Mouse (Mus musculus) splenic B cell, adult 2 months (primary cell): ENCODE measurements around the gene Tmem41b.
"Not testable (repeated sequence)": the region's sequence is repeated elsewhere in the genome, so short reads cannot be mapped to it uniquely, and the experiment has no call there.

Experiments
- DNase-seq: peaks from one replicate; pipeline ENCODE4 v3.0.0-alpha.2; 2011; ENCODE audit warnings: low read depth, low spot score
- H3K27me3 ChIP-seq: 2 replicates; pipeline ENCODE4 v1.6.1; 2012; ENCODE audit warnings: mild to moderate bottlenecking, low read length, moderate library complexity, mixed read lengths; ENCODE audit not compliant: control insufficient read depth, poor library complexity, insufficient read depth, severe bottlenecking
- H3K36me3 ChIP-seq: 2 replicates; pipeline ENCODE4 v1.6.1; 2012; ENCODE audit warnings: mild to moderate bottlenecking, low read length, moderate library complexity, mixed read lengths; ENCODE audit not compliant: control insufficient read depth, poor library complexity, insufficient read depth, severe bottlenecking

The Tmem41b gene

DNA sequence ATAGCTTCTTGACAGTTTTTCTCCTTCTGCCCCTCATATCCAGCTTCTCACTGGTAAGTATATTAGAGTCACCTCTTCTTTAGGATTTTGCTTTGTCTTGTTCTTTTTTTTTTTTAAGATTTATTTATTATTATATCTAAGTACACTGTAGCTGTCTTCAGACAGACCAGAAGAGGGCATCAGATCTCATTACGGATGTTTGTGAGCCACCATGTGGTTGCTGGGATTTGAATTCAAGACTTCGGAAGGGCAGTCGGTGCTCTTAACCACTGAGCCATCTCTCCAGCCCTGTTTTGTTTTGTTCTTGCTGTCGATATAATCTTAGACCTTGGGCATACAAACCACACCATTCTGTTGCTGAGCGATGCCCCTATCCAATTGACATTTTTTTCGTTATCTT, at the start of gene Tmem41b:
Gene Tmem41b (minus strand): TSS at position 155 of the 400 bp plus-strand sequence.
- DNase-seq = peak; percentile 53
- H3K36me3 ChIP-seq, H3K27me3 ChIP-seq: not testable (repeated sequence)

DNA sequence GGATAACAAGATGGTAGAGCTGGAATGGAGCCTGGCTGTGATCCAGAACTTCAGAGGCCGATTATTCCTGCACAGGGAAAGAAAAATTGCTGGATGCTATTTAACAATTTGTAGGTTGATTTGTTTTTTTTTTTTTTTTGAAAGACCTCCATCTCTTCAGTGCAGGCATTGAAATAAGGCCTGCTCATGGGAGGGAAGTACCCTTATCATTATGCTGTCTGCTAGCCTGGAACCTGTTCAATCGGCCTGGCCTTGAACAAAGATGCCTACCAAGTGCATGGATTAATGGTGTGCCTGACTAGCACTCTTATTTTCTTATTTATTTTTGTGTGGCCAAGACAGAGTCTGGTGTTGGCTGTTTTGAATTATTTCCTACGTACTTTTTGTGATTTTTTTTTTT, 43.6 kb upstream of the Tmem41b start:
- no peak for DNase-seq
- Histone ChIP-seq H3K36me3 (peaks cover 11% of the 10 kb centered on the region), H3K27me3 (no peaks in the 10 kb centered on the region)

DNA sequence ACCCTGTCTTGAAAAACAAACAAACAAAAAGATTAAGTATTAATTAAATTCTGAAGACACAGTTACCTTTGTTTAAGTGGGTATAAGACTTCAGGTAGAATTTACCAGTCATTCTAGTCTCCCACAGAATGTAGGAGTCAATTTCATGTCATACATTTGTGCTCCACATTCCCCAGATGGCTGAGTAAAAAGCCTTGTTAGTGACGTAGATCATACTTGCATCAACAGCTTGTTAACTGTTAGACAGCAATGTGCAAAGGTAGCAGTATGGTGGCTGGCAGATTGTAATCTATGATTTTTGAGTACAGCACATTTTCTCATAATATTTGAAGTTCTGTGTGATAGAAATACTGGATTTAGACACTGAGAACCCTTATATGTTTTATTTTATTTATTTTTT, 42.1 kb upstream of the Tmem41b start:
- Histone ChIP-seq H3K27me3 (no peaks in the 10 kb centered on the region), H3K36me3 (peaks cover 10% of the 10 kb centered on the region; the same call in 1 of the 2 replicates)
- DNase-seq = no peak

DNA sequence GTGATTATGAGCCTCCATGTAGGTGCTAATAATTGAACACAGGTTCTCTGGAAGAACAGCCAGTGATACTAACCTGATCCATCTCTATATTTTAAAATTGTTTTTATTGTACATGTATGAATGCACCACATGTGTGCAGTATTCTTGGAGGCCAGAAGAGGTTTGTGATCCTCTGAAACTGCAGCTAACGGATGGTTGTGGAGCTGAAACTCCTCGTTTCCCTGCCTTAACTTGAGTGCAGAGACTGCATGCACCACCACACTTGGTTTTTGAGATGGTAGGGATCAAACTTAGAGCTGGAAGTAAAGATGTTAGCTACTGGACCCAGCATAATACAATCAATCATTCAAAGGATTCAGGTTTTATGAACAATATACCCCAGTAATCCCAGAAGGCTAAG, 39.9 kb upstream of the Tmem41b start:
- DNase-seq = no peak
- H3K36me3 ChIP-seq = peaks cover 3% of the 10 kb centered on the region; the same call in 1 of the 2 replicates
- no peaks in the 10 kb centered on the region for H3K27me3 ChIP-seq

DNA sequence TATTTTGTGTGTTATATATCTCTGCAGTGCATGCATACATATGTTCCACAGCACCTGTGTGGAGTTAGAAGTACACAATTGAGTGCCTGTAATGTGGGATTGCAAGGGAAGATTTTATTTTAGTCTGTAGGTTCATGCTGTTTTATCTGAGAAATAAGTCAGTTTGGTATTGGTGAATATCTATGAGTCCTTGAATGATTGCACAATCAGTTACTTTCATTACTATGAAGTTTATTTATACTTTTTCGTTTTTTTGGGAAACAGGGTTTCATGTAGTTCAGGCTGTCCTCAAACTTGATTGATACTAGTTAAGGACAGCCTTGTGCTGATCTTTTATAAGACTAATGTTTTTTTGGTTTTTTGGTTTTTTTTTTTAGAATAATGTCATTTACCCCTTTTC, 36.8 kb upstream of the Tmem41b start:
- Histone ChIP-seq H3K27me3 (no peaks in the 10 kb centered on the region), H3K36me3 (0 out of 2 replicates have a peak, but pooled peaks cover 2% of the 10 kb centered on the region)
- DNase-seq = no peak

DNA sequence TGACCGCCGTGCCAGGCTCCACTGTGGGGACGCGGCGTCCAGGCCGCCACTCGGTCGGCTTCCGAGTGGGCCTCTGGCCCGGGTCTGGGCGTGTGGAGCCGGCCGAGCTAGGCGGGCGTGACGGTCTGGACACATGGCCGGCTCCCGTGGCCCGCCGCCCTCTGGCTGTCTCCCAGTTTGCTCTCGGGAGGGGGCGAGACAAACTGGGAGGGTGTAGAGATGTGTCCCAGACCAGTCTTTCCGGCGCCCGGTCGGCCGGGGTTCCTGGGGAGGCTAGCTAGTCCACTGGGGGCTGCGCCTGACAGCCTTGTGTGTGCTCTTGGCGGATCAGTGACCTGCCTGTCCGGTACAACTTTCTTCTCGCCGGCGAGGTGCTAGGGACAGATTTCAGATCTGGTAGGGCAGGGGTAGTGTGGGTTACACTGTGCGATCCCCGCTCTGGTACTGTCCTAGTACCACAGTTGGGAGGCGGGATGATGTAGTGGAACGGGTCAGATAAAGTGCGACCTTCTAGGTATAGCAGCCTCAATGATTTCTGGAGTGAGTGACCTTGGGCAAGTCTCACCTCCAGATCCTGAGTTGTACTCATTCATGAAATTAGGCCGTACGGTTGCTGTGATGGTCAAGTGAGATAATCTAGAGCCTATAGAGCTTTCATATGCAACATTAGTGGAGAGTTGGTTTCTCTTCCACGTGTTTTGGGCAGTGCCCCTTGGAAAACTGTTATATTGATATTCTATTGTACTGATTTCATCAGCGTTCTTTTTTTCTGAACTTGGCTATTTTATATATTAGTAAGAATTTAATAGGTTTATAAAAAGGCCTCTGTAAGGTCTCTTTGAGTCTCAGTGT, 32.1 kb upstream of the Tmem41b start:
- Histone ChIP-seq H3K36me3 (no peaks in the 10 kb centered on the region), H3K27me3 (no peaks in the 10 kb centered on the region)
- peak; percentile 35 for DNase-seq

DNA sequence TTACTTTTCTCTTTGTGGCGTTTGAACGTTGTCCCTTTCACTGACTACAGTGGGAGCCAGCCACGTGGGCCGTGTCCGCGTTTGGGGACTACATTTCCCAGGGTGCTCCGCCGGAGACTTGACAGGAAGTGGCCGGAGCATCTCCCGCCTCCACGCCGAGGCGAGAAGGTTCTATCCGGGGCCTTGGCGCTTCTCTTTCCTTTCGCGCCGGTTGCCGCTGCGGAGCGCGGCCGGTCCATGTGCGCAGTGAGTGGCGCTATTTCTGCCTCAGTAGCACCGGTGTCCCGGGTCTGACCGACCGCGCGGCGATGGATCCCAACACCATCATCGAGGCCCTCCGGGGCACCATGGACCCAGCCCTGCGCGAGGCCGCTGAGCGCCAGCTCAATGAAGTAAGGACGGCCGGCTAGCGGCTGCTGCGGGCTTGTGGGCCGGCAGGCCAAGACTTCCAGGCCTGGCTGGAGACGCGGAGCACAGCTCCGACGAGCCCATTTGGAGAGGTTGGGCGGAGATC, 31.4 kb upstream of the Tmem41b start, which contains the start of gene Ipo7:
Gene Ipo7 (plus strand): TSS at position 158 of the 514 bp plus-strand sequence.
- Histone ChIP-seq H3K36me3 (no peaks in the 10 kb centered on the region), H3K27me3 (no peaks in the 10 kb centered on the region)
- peak; percentile 90 for DNase-seq

DNA sequence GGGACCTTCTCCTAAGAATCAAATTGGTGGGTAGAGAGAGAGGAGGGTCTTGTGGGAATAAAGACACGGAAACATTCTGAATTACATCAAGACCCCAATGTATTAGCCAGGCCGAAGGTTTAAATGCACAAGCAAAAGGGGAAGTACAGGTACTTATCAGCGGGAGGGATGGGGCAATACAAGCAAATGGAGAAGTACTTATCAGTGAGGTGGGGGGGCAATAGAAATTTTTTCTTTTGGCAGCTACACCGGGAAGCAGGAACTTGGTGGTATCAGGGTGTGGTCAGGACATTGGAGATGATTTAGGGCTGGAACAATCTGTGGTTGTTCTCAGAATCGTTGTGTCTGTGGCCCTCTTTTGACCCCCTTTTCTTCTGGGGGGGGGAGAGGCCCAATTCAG, 27.5 kb upstream of the Tmem41b start:
- Histone ChIP-seq H3K27me3 (no peaks in the 10 kb centered on the region), H3K36me3 (no peaks in the 10 kb centered on the region)
- DNase-seq = no peak

DNA sequence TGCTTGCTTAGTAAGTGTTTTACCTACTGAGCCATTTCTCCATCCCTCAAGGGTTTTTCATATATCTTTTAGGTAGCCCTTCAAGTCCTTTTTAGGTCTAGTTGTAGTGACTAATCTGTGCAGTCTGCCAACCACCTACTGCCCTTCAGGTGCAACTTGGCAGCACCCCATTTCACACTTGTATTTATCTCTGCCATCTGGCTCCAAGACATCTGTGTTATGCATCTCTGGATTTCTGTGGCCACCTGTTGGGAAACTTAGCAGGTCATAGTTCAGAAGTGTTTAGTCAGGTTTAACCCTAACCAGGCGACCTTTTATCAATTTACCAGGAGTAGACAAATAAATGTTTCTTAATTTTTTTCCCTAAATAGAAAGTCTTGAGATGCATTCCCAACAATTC, 24.7 kb upstream of the Tmem41b start:
- Histone ChIP-seq H3K36me3 (no peaks in the 10 kb centered on the region), H3K27me3 (no peaks in the 10 kb centered on the region)
- DNase-seq = no peak

DNA sequence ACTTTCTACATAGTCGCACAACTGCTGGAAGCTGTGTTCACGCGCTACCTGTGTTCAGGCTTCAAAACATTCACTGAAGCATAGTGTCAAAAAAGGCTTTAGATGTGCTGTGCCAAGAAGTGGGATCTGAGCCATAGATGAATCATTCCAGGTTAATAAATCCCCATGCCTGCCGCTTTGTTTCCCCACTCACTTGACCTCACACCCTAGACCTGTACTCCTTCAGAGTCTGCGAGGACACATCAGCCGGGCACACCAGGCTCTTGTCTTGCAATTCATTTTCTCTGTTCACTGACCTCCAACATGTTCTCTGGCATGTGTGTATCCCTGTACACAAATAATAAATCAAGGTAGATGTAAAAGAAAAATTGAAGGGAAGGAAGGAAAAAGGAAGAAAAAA, 22.4 kb upstream of the Tmem41b start:
- Histone ChIP-seq H3K36me3 (no peaks in the 10 kb centered on the region), H3K27me3 (no peaks in the 10 kb centered on the region)
- no peak for DNase-seq

DNA sequence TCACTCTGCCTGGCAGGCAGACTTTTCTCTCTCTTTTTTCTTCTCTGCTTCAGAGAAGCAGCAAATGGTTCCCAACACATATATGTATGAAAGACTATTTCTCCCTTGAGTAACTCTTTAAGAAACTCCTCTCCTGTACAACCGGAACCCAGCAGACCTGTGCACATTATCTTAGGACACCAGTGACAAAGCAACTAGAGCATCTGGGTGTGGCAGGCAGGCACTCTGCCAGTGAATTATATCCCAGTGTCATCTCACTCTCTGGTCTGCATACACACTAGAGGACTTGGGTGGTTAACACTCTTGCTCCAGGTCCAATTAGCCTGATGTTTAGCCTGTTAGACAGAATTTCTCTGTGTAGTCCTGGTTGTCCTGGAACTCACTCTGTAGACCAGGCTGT, 21.8 kb upstream of the Tmem41b start:
- no peaks in the 10 kb centered on the region for H3K36me3 ChIP-seq
- DNase-seq = no peak
- H3K27me3 ChIP-seq = no peaks in the 10 kb centered on the region

DNA sequence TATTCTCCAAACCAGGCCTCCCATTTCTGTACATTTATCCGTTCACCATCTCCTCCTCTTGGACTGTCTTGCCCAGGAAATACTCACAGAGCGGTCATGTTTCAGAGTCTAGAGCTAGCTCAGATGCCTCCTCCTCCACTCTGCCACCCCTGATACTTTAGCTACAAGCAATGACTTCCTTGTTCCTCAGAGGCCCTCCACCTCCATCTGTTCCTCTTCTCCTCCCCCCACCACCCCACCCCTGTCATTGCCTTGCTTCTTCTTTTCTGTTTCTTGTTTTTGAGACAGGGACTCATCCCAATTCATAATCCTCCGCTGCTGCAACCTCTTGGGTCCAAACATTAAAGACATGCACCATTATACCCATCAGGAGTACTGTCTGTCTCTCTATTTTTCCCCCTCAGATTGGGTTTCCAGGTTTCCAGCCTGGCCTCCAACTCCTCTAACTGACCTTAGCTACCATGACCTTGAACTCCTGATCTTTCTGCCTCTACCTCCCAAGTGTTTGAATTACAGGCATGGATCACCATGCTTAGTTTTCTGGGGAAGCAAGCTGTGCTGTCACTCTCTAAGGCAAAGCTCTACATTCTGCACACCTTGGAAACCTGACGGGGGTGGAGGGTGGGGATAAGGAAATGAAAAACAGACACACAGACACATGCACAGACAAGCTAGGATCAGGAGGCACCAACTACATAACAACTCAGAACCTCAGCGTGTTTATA, 19.9 kb upstream of the Tmem41b start:
- Histone ChIP-seq H3K36me3 (no peaks in the 10 kb centered on the region), H3K27me3 (no peaks in the 10 kb centered on the region)
- DNase-seq = peak; percentile 21

DNA sequence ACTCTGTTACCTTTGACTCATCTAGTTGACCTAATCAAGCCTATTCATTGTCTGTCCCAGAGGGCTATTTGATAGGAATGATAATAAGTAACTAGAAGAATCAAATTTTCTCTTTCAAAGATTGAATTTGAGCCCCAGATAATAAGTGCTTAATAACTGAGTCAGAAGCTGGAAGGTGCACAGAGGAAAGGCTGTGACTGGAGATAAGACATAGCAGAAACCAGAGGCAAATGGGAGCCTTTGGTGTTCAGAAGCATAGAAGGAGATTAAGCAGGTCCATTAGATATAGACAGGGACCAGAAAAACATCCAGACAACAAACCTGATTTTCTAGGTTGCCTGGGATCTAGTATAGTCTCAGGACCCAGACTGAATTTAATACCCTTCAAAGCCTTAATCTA, 19.2 kb upstream of the Tmem41b start:
- no peak for DNase-seq
- no peaks in the 10 kb centered on the region for H3K36me3 ChIP-seq
- H3K27me3 ChIP-seq = no peaks in the 10 kb centered on the region

DNA sequence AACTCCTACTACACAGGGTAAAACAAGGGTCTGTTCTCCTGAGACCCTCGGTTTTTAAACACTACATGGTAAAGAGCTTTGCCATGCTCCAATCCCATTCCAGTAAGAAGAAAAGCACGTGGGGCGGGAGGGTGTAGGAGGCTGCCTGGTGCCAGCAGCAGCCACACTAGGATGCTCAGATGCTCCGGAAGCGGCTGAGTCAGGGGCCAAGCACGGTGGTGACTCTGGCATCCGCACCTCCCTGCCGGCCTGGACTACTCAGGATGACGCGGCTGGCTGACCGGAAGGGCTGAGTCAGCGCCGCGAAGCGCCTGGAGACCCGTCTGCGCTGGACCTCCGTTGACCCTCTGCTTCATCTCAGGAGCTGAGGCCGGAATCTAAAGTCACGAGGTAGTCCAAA, 16.2 kb upstream of the Tmem41b start:
- H3K36me3 ChIP-seq = no peaks in the 10 kb centered on the region
- no peaks in the 10 kb centered on the region for H3K27me3 ChIP-seq
- no peak for DNase-seq

DNA sequence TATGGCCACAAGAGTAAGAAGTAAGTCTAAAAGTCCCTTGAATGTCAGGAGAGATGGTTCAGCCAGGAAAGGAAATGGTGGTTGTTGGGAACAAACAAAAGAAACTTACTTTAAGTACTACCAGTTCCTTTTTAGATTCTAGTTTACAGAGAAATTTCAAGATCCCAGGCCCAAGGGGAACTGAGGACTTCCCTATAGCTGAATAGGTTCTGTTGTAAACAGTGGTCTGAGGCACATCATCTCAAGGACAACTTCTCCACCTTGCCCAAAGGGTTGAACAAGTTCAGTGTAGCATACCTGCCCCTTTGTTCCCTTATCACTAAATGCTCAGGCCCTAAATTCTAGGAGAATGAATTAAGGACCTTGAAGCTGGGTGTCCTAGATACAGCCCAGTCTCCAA, 15.4 kb upstream of the Tmem41b start:
- Histone ChIP-seq H3K36me3 (no peaks in the 10 kb centered on the region), H3K27me3 (no peaks in the 10 kb centered on the region)
- DNase-seq = no peak
